In the genomic region with DNA sequence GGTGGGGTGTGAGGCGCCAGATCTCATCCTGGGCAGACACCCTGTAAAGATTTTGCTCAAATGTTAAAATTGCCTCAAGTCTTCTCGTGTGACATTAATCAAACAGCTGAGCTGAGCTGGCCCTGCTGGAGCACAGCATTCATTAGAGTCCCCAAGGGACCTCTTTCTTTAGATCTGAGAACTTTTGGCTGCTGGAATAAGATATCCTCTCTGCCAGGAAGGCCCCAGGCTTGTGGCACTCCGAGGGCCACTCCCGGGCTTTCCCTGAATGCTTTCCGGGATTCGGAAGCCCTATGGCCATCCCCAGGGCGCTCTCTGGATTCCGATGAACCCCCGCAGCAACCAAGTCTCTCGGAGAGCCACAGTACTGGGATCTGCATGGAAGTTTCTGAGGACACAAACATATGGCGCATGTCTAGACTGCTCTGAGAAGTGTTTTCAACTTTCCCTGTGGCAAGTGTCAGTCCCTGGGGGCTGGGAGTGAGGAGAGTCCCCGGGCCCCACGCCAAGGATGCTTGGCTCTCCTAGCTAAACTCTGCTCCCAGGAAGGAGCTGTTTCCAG, we compare ENCODE assay signal across 9 mouse cellular contexts. TPM values are rescaled to one million over a fixed set of nuclear protein-coding genes. Genes with fewer than 3 reads are reported as not detected.
DNase-seq lines count a peak whose midpoint lies in the region; ATAC-seq and TF ChIP-seq lines count a peak whose summit lies in the region.
"Had no signal": no experiment of that assay in that cellular context is flagged by ENCODE, and none has a peak within 500 bp of the region (broad histone marks: within the 10 kb centered on the region; RNA-seq: fewer than 3 reads in every experiment).

No protein-coding gene starts in this region.

- no peak overlapping the region for H3K4me3 ChIP-seq in cerebellum, adult 2 months (replicated peaks; ENCODE audit: insufficient read depth, low read depth, low read length)
- H3K4me3 ChIP-seq in embryonic fibroblast, embryonic 13.5 days (ENCODE audit: insufficient read depth, low read length), result no peak overlapping the region
- peak overlapping the region; percentile 26; the same call in 1 of the 2 replicates for H3K4me3 ChIP-seq in heart, embryonic 11.5 days (ENCODE audit: low read depth, low read length)
- peak overlapping the region; percentile 1; the same call in 1 of the 2 replicates for H3K4me3 ChIP-seq in lung, embryonic 14.5 days (ENCODE audit: low read depth, low read length)
- H3K4me3 ChIP-seq: erythroblast, embryonic 14.5 days had no signal

- H3K9ac ChIP-seq in heart, embryonic 11.5 days (ENCODE audit: low read depth, low read length), result 0 out of 2 replicates have a peak overlapping the region, but pooled peaks have one; percentile 12
- H3K9ac ChIP-seq in lung, embryonic 14.5 days, result peak overlapping the region; percentile 17

- peak; percentile 47; the same call in 1 of the 2 replicates for ATAC-seq in heart, embryonic 11.5 days (replicated peaks; ENCODE audit: insufficient number of reproducible peaks, low FRiP score, low TSS enrichment)
- ATAC-seq in lung, embryonic 14.5 days (ENCODE audit: insufficient read depth), result peak; percentile 91
- no peak for ATAC-seq in inflammation-experienced regulatory T-cells, adult 6 months

- no peaks in the 10 kb centered on the region for H3K4me1 ChIP-seq in cerebellum, adult 2 months (ENCODE audit: control insufficient read depth, insufficient read depth, low read length)
- peaks cover 7% of the 10 kb centered on the region for H3K4me1 ChIP-seq in embryonic fibroblast, embryonic 13.5 days (ENCODE audit: control insufficient read depth, insufficient read depth, low read length)
- peaks cover 3% of the 10 kb centered on the region; the same call in 1 of the 2 replicates for H3K4me1 ChIP-seq in heart, embryonic 11.5 days (ENCODE audit: control insufficient read depth, insufficient read depth, low read length)
- H3K4me1 ChIP-seq in lung, embryonic 14.5 days (ENCODE audit: insufficient read depth), result peaks cover 14% of the 10 kb centered on the region

- WGBS in cerebellum, adult 2 months, result 8% methylated on average over 13 of the region's 13 CpGs
- WGBS in heart, embryonic 11.5 days (ENCODE audit: insufficient replicate concordance), result 4% methylated on average over 13 of the region's 13 CpGs
- WGBS in lung, embryonic 14.5 days, result 8% methylated on average over 13 of the region's 13 CpGs

- no peaks in the 10 kb centered on the region for H3K36me3 ChIP-seq in heart, embryonic 11.5 days (ENCODE audit: control insufficient read depth, insufficient read depth, low read length)
- H3K36me3 ChIP-seq in lung, embryonic 14.5 days (ENCODE audit: insufficient read depth), result no peaks in the 10 kb centered on the region

- DNase-seq in cerebellum, postnatal 10 days, result peak; percentile 77 to 89
- DNase-seq in cerebellum, adult 2 months, result no peak
- DNase-seq in kidney, adult 8-10 months, result peak; percentile 19 to 32
- DNase-seq in lung, embryonic 14.5 days, result peak; percentile 95
- DNase-seq in right cerebral cortex, adult 18-20 months, result peak; percentile 64

- H3K27me3 ChIP-seq in cerebellum, adult 2 months (ENCODE audit: control insufficient read depth, insufficient read depth, low read length), result no peaks in the 10 kb centered on the region
- no peaks in the 10 kb centered on the region; the same call in 1 of the 2 replicates for H3K27me3 ChIP-seq in heart, embryonic 11.5 days (ENCODE audit: control insufficient read depth, insufficient read depth, low read length)
- H3K27me3 ChIP-seq in lung, embryonic 14.5 days (ENCODE audit: insufficient read depth, low read length), result no peaks in the 10 kb centered on the region

- no peak for TF ChIP-seq CTCF in cerebellum, adult 2 months (IDR thresholded peaks at IDR 0.05; ENCODE audit: borderline replicate concordance, insufficient read depth, low read depth, low read length)
- TF ChIP-seq CTCF in embryonic fibroblast, embryonic 13.5 days (IDR thresholded peaks at IDR 0.05; ENCODE audit: borderline replicate concordance, insufficient read depth, low read length), result no peak
- no peak for TF ChIP-seq CTCF in lung, embryonic 14.5 days (IDR thresholded peaks at IDR 0.05; ENCODE audit: low read depth)

- no peak for TF ChIP-seq POLR2A in cerebellum, adult 2 months (IDR thresholded peaks at IDR 0.05; ENCODE audit: borderline replicate concordance, insufficient read depth, low read length)
- no peak for TF ChIP-seq POLR2A in embryonic fibroblast, embryonic 13.5 days (IDR thresholded peaks at IDR 0.05; ENCODE audit: low read depth, low read length)

- H3K4me2 ChIP-seq in heart, embryonic 11.5 days, result peak overlapping the region; percentile 64
- H3K4me2 ChIP-seq in lung, embryonic 14.5 days, result peak overlapping the region; percentile 60

- no peaks in the 10 kb centered on the region; the same call in 1 of the 2 replicates for H3K9me3 ChIP-seq in heart, embryonic 11.5 days (replicated peaks; ENCODE audit: control insufficient read depth, low read length)
- no peaks in the 10 kb centered on the region for H3K9me3 ChIP-seq in lung, embryonic 14.5 days (ENCODE audit: low read depth, low read length)

- H3K27ac ChIP-seq in cerebellum, adult 2 months (ENCODE audit: insufficient read depth, low read length), result no peak overlapping the region
- peak overlapping the region; percentile 35 for H3K27ac ChIP-seq in embryonic fibroblast, embryonic 13.5 days (ENCODE audit: insufficient read depth, low read length)
- H3K27ac ChIP-seq in heart, embryonic 11.5 days (ENCODE audit: low read depth, low read length), result peak overlapping the region; percentile 37; the same call in 1 of the 2 replicates
- H3K27ac ChIP-seq in lung, embryonic 14.5 days (ENCODE audit: low read depth), result peak overlapping the region; percentile 93

RNA-seq across cellular contexts. Expression of gene Rgs8, which starts 10.8 kb away (rescaled TPM):
- 371 and 430 TPM in 2 replicates for polyA plus RNA-seq in cerebellum, adult 2 months (2012; rRNA removed)
- polyA plus RNA-seq in embryonic fibroblast, embryonic 13.5 days (2011; ENCODE audit: insufficient read length, low read depth, missing spikeins), result 0.39 and 0.48 TPM in 2 replicates
- polyA plus RNA-seq in heart, embryonic 11.5 days (2014; fragmentation: Nextera tagmentation; extraction: Ambion mirVana), result 0.27 and 0.49 TPM in 2 replicates
- 0.14 and 0.20 TPM in 2 replicates for polyA plus RNA-seq in lung, embryonic 14.5 days (2014; fragmentation: Nextera tagmentation; extraction: Ambion mirVana)
- polyA plus RNA-seq in inflammation-experienced regulatory T-cells, adult 6 months (2017; shearing (Covaris generic)), result under 1 TPM; 0.35 to 0.68 (median 0.36) TPM
- polyA plus RNA-seq: erythroblast, embryonic 14.5 days had no signal

Comparison
In these comparisons a context has a peak if more than half of its experiments do, and no peak if none do; other contexts are left out.
1. DNase-seq: peak in cerebellum, postnatal 10 days (2 of 2), kidney, adult 8-10 months (2 of 2), lung, embryonic 14.5 days (single experiment) and right cerebral cortex, adult 18-20 months (single experiment); none in cerebellum, adult 2 months (0 of 2).
2. H3K4me3 ChIP-seq: peak in heart, embryonic 11.5 days (single experiment) and lung, embryonic 14.5 days (single experiment); none in cerebellum, adult 2 months (single experiment) and embryonic fibroblast, embryonic 13.5 days (single experiment).
3. RNA of gene Rgs8, which starts 10.8 kb away (polyA plus RNA-seq): 371 to 430 TPM in cerebellum, adult 2 months; 0.39 to 0.48 TPM in embryonic fibroblast, embryonic 13.5 days, 0.35 to 0.68 TPM in inflammation-experienced regulatory T-cells, adult 6 months, 0.27 to 0.49 TPM in heart, embryonic 11.5 days and 0.14 to 0.20 TPM in lung, embryonic 14.5 days; every median in the first group is over 100 times any median in the second.